8 mouse cellular contexts compared by ENCODE assay signal in the genomic region with DNA sequence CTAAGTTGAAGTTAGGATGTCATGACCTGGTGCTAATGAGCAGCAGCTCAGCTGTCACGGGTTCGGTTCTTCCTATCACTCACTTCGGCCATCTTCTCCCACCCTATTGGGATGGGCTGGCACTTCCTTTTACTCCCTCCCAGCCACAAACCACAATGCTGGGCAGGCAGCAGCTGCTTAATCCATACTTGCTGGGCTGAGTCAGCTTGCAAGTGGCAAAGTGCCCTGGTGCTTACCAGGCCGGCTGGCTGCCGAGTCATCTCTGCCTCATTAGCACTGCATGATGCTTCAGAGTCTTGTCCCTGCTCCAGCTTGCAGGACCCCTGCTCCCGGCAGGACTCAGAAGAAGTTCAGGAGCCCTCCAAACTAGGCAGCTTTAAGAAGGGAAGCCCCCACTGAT. TPM values are rescaled to one million over a fixed set of nuclear protein-coding genes. Genes with fewer than 3 reads are reported as not detected.
DNase-seq lines count a peak whose midpoint lies in the region; ATAC-seq and TF ChIP-seq lines count a peak whose summit lies in the region.

No protein-coding gene starts in this region.

- H3K27ac ChIP-seq in limb, embryonic 14.5 days (replicated peaks; ENCODE audit: low read depth, low read length), result no peak overlapping the region
- no peak overlapping the region for H3K27ac ChIP-seq in limb, embryonic 10.5 days
- peak overlapping the region; percentile 58; the same call in 1 of the 2 replicates for H3K27ac ChIP-seq in embryonic facial prominence, embryonic 10.5 days (replicated peaks)
- no peak overlapping the region for H3K27ac ChIP-seq in kidney, embryonic 16.5 days (ENCODE audit: low read length)

- no peak overlapping the region for H3K9ac ChIP-seq in limb, embryonic 14.5 days (ENCODE audit: low read depth, low read length, severe bottlenecking)
- H3K9ac ChIP-seq in kidney, embryonic 16.5 days (replicated peaks; ENCODE audit: low read length), result no peak overlapping the region

- H3K4me1 ChIP-seq in limb, embryonic 14.5 days (ENCODE audit: control insufficient read depth, insufficient read depth, low read length), result peaks cover 1% of the 10 kb centered on the region; the same call in 1 of the 2 replicates
- peaks cover 25% of the 10 kb centered on the region for H3K4me1 ChIP-seq in limb, embryonic 10.5 days
- peaks cover 39% of the 10 kb centered on the region for H3K4me1 ChIP-seq in embryonic facial prominence, embryonic 10.5 days
- peaks cover 14% of the 10 kb centered on the region for H3K4me1 ChIP-seq in kidney, embryonic 16.5 days (ENCODE audit: insufficient read depth, low read length)

- peak; percentile 36 for DNase-seq in limb, embryonic 14.5 days (ENCODE audit: low spot score)
- DNase-seq in limb, embryonic 10.5 days (ENCODE audit: low spot score), result no peak
- no peak for DNase-seq in embryonic facial prominence, embryonic 10.5 days (ENCODE audit: low spot score)
- peak; percentile 66 to 74 for DNase-seq in layer of hippocampus, postnatal 10 days (ENCODE audit: low spot score in 2 of 2)
- no peak for DNase-seq in thymus, postnatal 0 days (ENCODE audit: low spot score)
- DNase-seq in MN1 (ENCODE audit: low spot score), result no peak

- no peaks in the 10 kb centered on the region for H3K36me3 ChIP-seq in limb, embryonic 14.5 days (ENCODE audit: control insufficient read depth, insufficient read depth, low read length)
- no peaks in the 10 kb centered on the region for H3K36me3 ChIP-seq in limb, embryonic 10.5 days
- H3K36me3 ChIP-seq in embryonic facial prominence, embryonic 10.5 days (replicated peaks), result no peaks in the 10 kb centered on the region
- no peaks in the 10 kb centered on the region for H3K36me3 ChIP-seq in kidney, embryonic 16.5 days (ENCODE audit: insufficient read depth, low read length)

- H3K27me3 ChIP-seq in limb, embryonic 14.5 days (ENCODE audit: control insufficient read depth, insufficient read depth, low read length), result no peaks in the 10 kb centered on the region
- no peaks in the 10 kb centered on the region for H3K27me3 ChIP-seq in limb, embryonic 10.5 days (ENCODE audit: low read depth, poor library complexity, severe bottlenecking)
- peaks cover 19% of the 10 kb centered on the region; the same call in 1 of the 2 replicates for H3K27me3 ChIP-seq in embryonic facial prominence, embryonic 10.5 days (replicated peaks; ENCODE audit: low read depth, poor library complexity, severe bottlenecking)
- H3K27me3 ChIP-seq in kidney, embryonic 16.5 days (ENCODE audit: insufficient read depth, low read length), result no peaks in the 10 kb centered on the region

- TF ChIP-seq POLR2A in limb, embryonic 14.5 days (IDR thresholded peaks at IDR 0.05; ENCODE audit: borderline replicate concordance, extremely low read depth, insufficient read depth, insufficient read length), result no peak

- ATAC-seq in limb, embryonic 14.5 days (ENCODE audit: low FRiP score, low read depth), result no peak
- ATAC-seq in monocyte, adult 5-6 weeks (replicated peaks; ENCODE audit: insufficient number of reproducible peaks, low FRiP score, low TSS enrichment, poor library complexity, severe bottlenecking), result peak; percentile 84
- ATAC-seq in kidney, embryonic 16.5 days (ENCODE audit: low FRiP score, low TSS enrichment), result no peak

- H3K9me3 ChIP-seq in limb, embryonic 14.5 days (ENCODE audit: control insufficient read depth, low read length), result no peaks in the 10 kb centered on the region
- no peaks in the 10 kb centered on the region for H3K9me3 ChIP-seq in limb, embryonic 10.5 days (replicated peaks)
- no peaks in the 10 kb centered on the region for H3K9me3 ChIP-seq in embryonic facial prominence, embryonic 10.5 days
- no peaks in the 10 kb centered on the region for H3K9me3 ChIP-seq in kidney, embryonic 16.5 days (ENCODE audit: low read length)

- no peak overlapping the region for H3K4me2 ChIP-seq in limb, embryonic 14.5 days (replicated peaks; ENCODE audit: low read depth, low read length, severe bottlenecking)
- H3K4me2 ChIP-seq in kidney, embryonic 16.5 days (replicated peaks; ENCODE audit: low read depth, low read length), result no peak overlapping the region

- 65% methylated on average over 6 of the region's 6 CpGs for WGBS in limb, embryonic 14.5 days
- 70% methylated on average over 6 of the region's 6 CpGs for WGBS in limb, embryonic 10.5 days
- 72% methylated on average over 6 of the region's 6 CpGs for WGBS in embryonic facial prominence, embryonic 10.5 days
- WGBS in kidney, embryonic 16.5 days, result 74% methylated on average over 6 of the region's 6 CpGs

- H3K4me3 ChIP-seq in limb, embryonic 14.5 days (replicated peaks; ENCODE audit: low read length), result no peak overlapping the region
- H3K4me3 ChIP-seq in limb, embryonic 10.5 days, result no peak overlapping the region
- H3K4me3 ChIP-seq in embryonic facial prominence, embryonic 10.5 days, result no peak overlapping the region
- no peak overlapping the region for H3K4me3 ChIP-seq in kidney, embryonic 16.5 days (ENCODE audit: low read length)

RNA-seq across cellular contexts. Expression of a gene that starts 49.2 kb away (rescaled TPM):
- polyA plus RNA-seq in limb, embryonic 14.5 days (2012; rRNA removed), result 177 and 224 TPM in 2 replicates
- polyA plus RNA-seq in limb, embryonic 14.5 days (2014; fragmentation: Nextera tagmentation; extraction: Ambion mirVana), result 75.7 and 89.7 TPM in 2 replicates
- 14.7 and 16.7 TPM in 2 replicates for polyA plus RNA-seq in limb, embryonic 10.5 days (2016; fragmentation: Nextera tagmentation; extraction: Ambion mirVana)
- 24.8 and 26.4 TPM in 2 replicates for polyA plus RNA-seq in embryonic facial prominence, embryonic 10.5 days (2016; fragmentation: Nextera tagmentation; extraction: Ambion mirVana)
- total RNA-seq in layer of hippocampus, postnatal 10 days (2021), result 100 to 1,000 TPM; 303 to 334 TPM
- 45.8 to 134 TPM (median 53.2 TPM) in 3 replicates for total RNA-seq in monocyte, adult 5-6 weeks (2017)
- polyA plus RNA-seq in kidney, embryonic 16.5 days (2015; fragmentation: Nextera tagmentation; extraction: Ambion mirVana), result 39.8 and 40.1 TPM in 2 replicates
- 16.6 and 18.4 TPM in 2 replicates for polyA plus RNA-seq in thymus, postnatal 0 days (2015; fragmentation: Nextera tagmentation; extraction: Ambion mirVana)

Comparison
In these comparisons a context has a peak if more than half of its experiments do, and no peak if none do; other contexts are left out.
1. DNase-seq: peak in limb, embryonic 14.5 days (single experiment) and layer of hippocampus, postnatal 10 days (2 of 2); none in limb, embryonic 10.5 days (single experiment), embryonic facial prominence, embryonic 10.5 days (single experiment), thymus, postnatal 0 days (single experiment) and MN1 (single experiment).